Mouse (Mus musculus) forebrain, embryonic 10.5 days (tissue): ENCODE data around the gene Arih2. TPM values are rescaled to one million over a fixed set of nuclear protein-coding genes. Genes with fewer than 3 reads are reported as not detected.

Experiments used
- DNase-seq: peaks from one replicate; pipeline ENCODE4 v3.0.0-alpha.2; 2017; ENCODE audit warnings: low spot score; ENCODE audit errors: extremely low spot score
- H3K27ac ChIP-seq: fragments of 300-500 bp; sonication (generic); 2 replicates; pipeline ENCODE4 v1.5.1; 2016; ENCODE audit warnings: mild to moderate bottlenecking
- H3K27me3 ChIP-seq: fragments of 300-500 bp; sonication (generic); 2 replicates; pipeline ENCODE4 v1.6.1; 2016; ENCODE audit warnings: mild to moderate bottlenecking; ENCODE audit not compliant: poor library complexity, severe bottlenecking
- H3K36me3 ChIP-seq: fragments of 300-500 bp; sonication (generic); replicated peaks from 2 replicates; pipeline ENCODE4 v1.6.1; 2016; ENCODE audit warnings: mild to moderate bottlenecking, moderate library complexity
- H3K4me1 ChIP-seq: fragments of 300-500 bp; sonication (generic); 2 replicates; pipeline ENCODE4 v1.6.1; 2016
- H3K4me3 ChIP-seq: fragments of 300-500 bp; sonication (generic); 2 replicates; pipeline ENCODE4 v1.5.1; 2016; ENCODE audit warnings: mild to moderate bottlenecking, moderate library complexity
- H3K9me3 ChIP-seq: fragments of 300-500 bp; sonication (generic); 2 replicates; pipeline ENCODE4 v1.6.1; 2016; ENCODE audit warnings: mild to moderate bottlenecking, moderate library complexity
- WGBS: fragments of 180-500 bp; shearing (Covaris S2); methylation state at CpG from one replicate; pipeline ENCODE4 v1.1.7; 2016; 5-methylcytosine and 5-hydroxymethylcytosine counted together
- polyA plus RNA-seq: library from polyadenylated mRNA; unstranded; fragments of >200 nt; fragmentation: Nextera tagmentation; extraction: Ambion mirVana; gene quantifications from 2 replicates; pipeline ENCODE4 v1.2.1, GENCODE M21; 2016

Arih2 gene
- polyA plus RNA-seq: 64.1 and 69.1 TPM in 2 replicates

GRCm38 (mm10) chr9:108648611-108649560, at the start of gene Arih2:
Arih2 (minus strand) TSS chr9:108649386.
- peak; percentile 87 for DNase-seq
- peaks cover 11% of the 10 kb centered on the region for H3K36me3 ChIP-seq
- no peaks in the 10 kb centered on the region for H3K27me3 ChIP-seq
- peaks cover 26% of the 10 kb centered on the region for H3K4me1 ChIP-seq
- H3K27ac ChIP-seq: peak within 1 kb of the TSS; percentile 91
- no peaks in the 10 kb centered on the region for H3K9me3 ChIP-seq
- peak within 1 kb of the TSS; percentile 89 for H3K4me3 ChIP-seq
- WGBS: under 1% methylated on average over 112 of the region's 112 CpGs

GRCm38 (mm10) chr9:108694533-108694932, 45.3 kb upstream of the Arih2 start:
- 83% methylated on average over 1 of the region's 1 CpGs for WGBS
- H3K36me3 ChIP-seq: peaks cover 5% of the 10 kb centered on the region; the same call in 1 of the 2 replicates

GRCm38 (mm10) chr9:108693946-108694345, 44.8 kb upstream of the Arih2 start:
- Histone ChIP-seq H3K36me3 (peaks cover 5% of the 10 kb centered on the region; the same call in 1 of the 2 replicates), H3K27ac (no peak overlapping the region), H3K4me1 (peaks cover 37% of the 10 kb centered on the region), H3K9me3 (no peaks in the 10 kb centered on the region), H3K4me3 (no peak overlapping the region), H3K27me3 (peaks cover 37% of the 10 kb centered on the region)
- no peak for DNase-seq
- WGBS: 83% methylated on average over 4 of the region's 4 CpGs

More at GRCm38 (mm10) chr9:108694533-108694932, 45.3 kb upstream of the Arih2 start:
- H3K9me3 ChIP-seq: no peaks in the 10 kb centered on the region
- H3K4me1 ChIP-seq: peaks cover 31% of the 10 kb centered on the region
- no peak overlapping the region for H3K27ac ChIP-seq
- DNase-seq: no peak
- peaks cover 37% of the 10 kb centered on the region for H3K27me3 ChIP-seq
- no peak overlapping the region for H3K4me3 ChIP-seq

- H3K4me3 ChIP-seq: peak overlapping the region; percentile 69
- peaks cover 3% of the 10 kb centered on the region; the same call in 1 of the 2 replicates for H3K36me3 ChIP-seq
- DNase-seq: peak; percentile 66
- WGBS: under 1% methylated on average over 92 of the region's 92 CpGs
- peak overlapping the region; percentile 87 for H3K27ac ChIP-seq
- H3K27me3 ChIP-seq: peaks cover 43% of the 10 kb centered on the region
- H3K4me1 ChIP-seq: peaks cover 48% of the 10 kb centered on the region
- no peaks in the 10 kb centered on the region for H3K9me3 ChIP-seq
Measured at GRCm38 (mm10) chr9:108692226-108693041, 43.2 kb upstream of the Arih2 start.

GRCm38 (mm10) chr9:108691846-108692225, 42.6 kb upstream of the Arih2 start:
- peak overlapping the region; percentile 87 for H3K27ac ChIP-seq
- H3K27me3 ChIP-seq: peaks cover 43% of the 10 kb centered on the region
- H3K4me3 ChIP-seq: peak overlapping the region; percentile 69
- peak; percentile 82 for DNase-seq
- WGBS: under 1% methylated on average over 42 of the region's 42 CpGs
- H3K9me3 ChIP-seq: no peaks in the 10 kb centered on the region
- H3K36me3 ChIP-seq: peaks cover 3% of the 10 kb centered on the region; the same call in 1 of the 2 replicates
- H3K4me1 ChIP-seq: peaks cover 53% of the 10 kb centered on the region

GRCm38 (mm10) chr9:108691371-108691770, 42.2 kb upstream of the Arih2 start:
- H3K36me3 ChIP-seq: peaks cover 3% of the 10 kb centered on the region; the same call in 1 of the 2 replicates
- 70% methylated on average over 8 of the region's 8 CpGs for WGBS
- H3K9me3 ChIP-seq: no peaks in the 10 kb centered on the region
- peaks cover 43% of the 10 kb centered on the region for H3K27me3 ChIP-seq
- H3K27ac ChIP-seq: peak overlapping the region; percentile 87
- no peak for DNase-seq
- H3K4me1 ChIP-seq: peaks cover 57% of the 10 kb centered on the region
- H3K4me3 ChIP-seq: peak overlapping the region; percentile 69

- peaks cover 3% of the 10 kb centered on the region; the same call in 1 of the 2 replicates for H3K36me3 ChIP-seq
- 85% methylated on average over 6 of the region's 6 CpGs for WGBS
- DNase-seq: no peak
- no peaks in the 10 kb centered on the region for H3K9me3 ChIP-seq
- H3K27ac ChIP-seq: no peak overlapping the region
- H3K27me3 ChIP-seq: peaks cover 43% of the 10 kb centered on the region
- no peak overlapping the region for H3K4me3 ChIP-seq
- H3K4me1 ChIP-seq: peaks cover 60% of the 10 kb centered on the region
Measured at GRCm38 (mm10) chr9:108690914-108691313, 41.7 kb upstream of the Arih2 start.

- H3K27ac ChIP-seq: no peak overlapping the region
- 93% methylated on average over 1 of the region's 1 CpGs for WGBS
- H3K4me1 ChIP-seq: peaks cover 60% of the 10 kb centered on the region
- DNase-seq: no peak
- H3K9me3 ChIP-seq: no peaks in the 10 kb centered on the region
- peaks cover 5% of the 10 kb centered on the region for H3K36me3 ChIP-seq
- H3K4me3 ChIP-seq: no peak overlapping the region
- H3K27me3 ChIP-seq: peaks cover 43% of the 10 kb centered on the region
Measured at GRCm38 (mm10) chr9:108689993-108690392, 40.8 kb upstream of the Arih2 start.

GRCm38 (mm10) chr9:108689106-108689505, 39.9 kb upstream of the Arih2 start, which contains the start of gene Prkar2a:
Prkar2a (plus strand) TSS chr9:108689314.
- Histone ChIP-seq H3K4me1 (peaks cover 60% of the 10 kb centered on the region), H3K4me3 (no peak within 1 kb of the TSS), H3K27ac (peak within 1 kb of the TSS; percentile 8; the same call in 1 of the 2 replicates), H3K36me3 (peaks cover 5% of the 10 kb centered on the region), H3K9me3 (no peaks in the 10 kb centered on the region), H3K27me3 (peaks cover 43% of the 10 kb centered on the region)
- 41% methylated on average over 1 of the region's 1 CpGs for WGBS
- DNase-seq: peak; percentile 47

GRCm38 (mm10) chr9:108688451-108688850, 39.3 kb upstream of the Arih2 start:
- Histone ChIP-seq H3K36me3 (peaks cover 9% of the 10 kb centered on the region), H3K9me3 (no peaks in the 10 kb centered on the region), H3K27ac (peak overlapping the region; percentile 8; the same call in 1 of the 2 replicates), H3K4me1 (peaks cover 53% of the 10 kb centered on the region), H3K27me3 (peaks cover 36% of the 10 kb centered on the region), H3K4me3 (no peak overlapping the region)
- no peak for DNase-seq
- WGBS: 82% methylated on average over 9 of the region's 9 CpGs

- H3K27ac ChIP-seq: no peak overlapping the region
Measured at GRCm38 (mm10) chr9:108687686-108688085, 38.5 kb upstream of the Arih2 start.

GRCm38 (mm10) chr9:108687181-108687580, 38.0 kb upstream of the Arih2 start:
- H3K27ac ChIP-seq: no peak overlapping the region
- no peak for DNase-seq
- no peak overlapping the region for H3K4me3 ChIP-seq
- H3K4me1 ChIP-seq: peaks cover 40% of the 10 kb centered on the region
- H3K27me3 ChIP-seq: peaks cover 26% of the 10 kb centered on the region
- peaks cover 20% of the 10 kb centered on the region for H3K36me3 ChIP-seq
- no peaks in the 10 kb centered on the region for H3K9me3 ChIP-seq
- WGBS: 91% methylated on average over 6 of the region's 6 CpGs

More at GRCm38 (mm10) chr9:108687686-108688085, 38.5 kb upstream of the Arih2 start:
- H3K4me3 ChIP-seq: no peak overlapping the region
- WGBS: 78% methylated on average over 2 of the region's 2 CpGs
- H3K4me1 ChIP-seq: peaks cover 45% of the 10 kb centered on the region
- H3K36me3 ChIP-seq: peaks cover 17% of the 10 kb centered on the region
- H3K27me3 ChIP-seq: peaks cover 28% of the 10 kb centered on the region
- DNase-seq: no peak
- no peaks in the 10 kb centered on the region for H3K9me3 ChIP-seq
